Mouse (Mus musculus) megakaryocyte progenitor cell, adult 5-6 weeks (primary cell): ENCODE measurements around the gene Vps36. TPM values are rescaled to one million over a fixed set of nuclear protein-coding genes. Genes with fewer than 3 reads are reported as not detected.

Experiments
- ATAC-seq: replicated peaks from 2 replicates; pipeline ENCODE4 v1.8.0; 2016; ENCODE audit warnings: mild to moderate bottlenecking, moderate TSS enrichment, inconsistent platforms; ENCODE audit not compliant: poor library complexity
- total RNA-seq, 2 experiments: library from RNA; stranded (forward) in 1 of 2; stranded (reverse) in 1 of 2; fragments of 157-497, 149-512 nt in 1 of 2; fragments of 200-1000 nt in 1 of 2; gene quantifications; 2 replicates each; pipeline versions ENCODE4 v1.2.3 to v1.2.4; 2015 to 2017

Vps36 gene
- total RNA-seq (2015) (37.9 and 44.6 TPM in 2 replicates), total RNA-seq (2017) (43.3 and 45.3 TPM in 2 replicates)

- ATAC-seq, result peak; percentile 89
Observed at GRCm38 (mm10) chr8:22192660-22193431, at the start of gene Vps36. Gene Vps36, plus strand, starts transcription at chr8:22192809.

- peak; percentile 91 for ATAC-seq
Observed at GRCm38 (mm10) chr8:22143764-22144491, 48.7 kb upstream of the Vps36 start.

- ATAC-seq, result no peak
Observed at GRCm38 (mm10) chr8:22145831-22146230, 46.8 kb upstream of the Vps36 start.

- ATAC-seq, result peak; percentile 49
Observed at GRCm38 (mm10) chr8:22147706-22148366, 44.8 kb upstream of the Vps36 start.

GRCm38 (mm10) chr8:22148367-22148740 is 44.3 kb upstream of the Vps36 start:
- no peak for ATAC-seq

- ATAC-seq, result no peak
Observed at GRCm38 (mm10) chr8:22149643-22150344, 42.8 kb upstream of the Vps36 start.

- no peak for ATAC-seq
Observed at GRCm38 (mm10) chr8:22150345-22150663, 42.3 kb upstream of the Vps36 start.

- ATAC-seq, result no peak
Observed at GRCm38 (mm10) chr8:22162206-22162605, 30.4 kb upstream of the Vps36 start.

GRCm38 (mm10) chr8:22164431-22164830 is 28.2 kb upstream of the Vps36 start:
- no peak for ATAC-seq

- peak; percentile 21 for ATAC-seq
Observed at GRCm38 (mm10) chr8:22165251-22166079, 27.1 kb upstream of the Vps36 start.

GRCm38 (mm10) chr8:22166080-22166603 is 26.5 kb upstream of the Vps36 start, which contains the start of gene Nek3:
Gene Nek3, minus strand, starts transcription at chr8:22166435.
- peak; percentile 94 for ATAC-seq

- ATAC-seq, result no peak
Observed at GRCm38 (mm10) chr8:22169167-22169566, 23.4 kb upstream of the Vps36 start.

GRCm38 (mm10) chr8:22175966-22176365 is 16.6 kb upstream of the Vps36 start:
- no peak for ATAC-seq

GRCm38 (mm10) chr8:22184884-22185283 is 7.7 kb upstream of the Vps36 start:
- ATAC-seq, result peak; percentile 67

- peak; percentile 90 for ATAC-seq
Observed at GRCm38 (mm10) chr8:22185431-22186397, 6.9 kb upstream of the Vps36 start, which contains the start of gene Ckap2. Gene Ckap2, minus strand, starts transcription at chr8:22185819.

- ATAC-seq, result peak; percentile 42; the same call in 1 of the 2 replicates
Observed at GRCm38 (mm10) chr8:22193432-22194010, 912 bp downstream of the Vps36 start.

GRCm38 (mm10) chr8:22197914-22198313 is 5.3 kb downstream of the Vps36 start:
- no peak for ATAC-seq

- ATAC-seq, result 0 out of 2 replicates have a peak, but pooled peaks have one; percentile 34
Observed at GRCm38 (mm10) chr8:22199481-22199880, 6.9 kb downstream of the Vps36 start.
